ENCODE assay signal across 9 mouse cellular contexts in genomic region chr12:93152618-93153245, GRCm38 (mm10).
DNase-seq lines count a peak whose midpoint lies in the region; ATAC-seq lines count a peak whose summit lies in the region.
"Had no signal": no experiment of that assay in that cellular context is flagged by ENCODE, and none has a peak within 500 bp of the region (broad histone marks: within the 10 kb centered on the region; RNA-seq: fewer than 3 reads in every experiment).

No protein-coding gene starts in this region.

- ATAC-seq in hindbrain, embryonic 16.5 days: no peak
- ATAC-seq in granulocyte monocyte progenitor cell, adult 5-6 weeks (replicated peaks; ENCODE audit: poor library complexity, severe bottlenecking): peak; percentile 82
- ATAC-seq in neural tube, embryonic 13.5 days (ENCODE audit: low read depth): 0 out of 2 replicates have a peak, but pooled peaks have one; percentile 40

- no peaks in the 10 kb centered on the region for H3K27me3 ChIP-seq in hindbrain, embryonic 10.5 days (ENCODE audit: insufficient read depth, poor library complexity, severe bottlenecking)
- no peaks in the 10 kb centered on the region for H3K27me3 ChIP-seq in hindbrain, embryonic 16.5 days (replicated peaks; ENCODE audit: control insufficient read depth, insufficient read depth, low read length)
- no peaks in the 10 kb centered on the region for H3K27me3 ChIP-seq in neural tube, embryonic 13.5 days
- H3K27me3 ChIP-seq: liver, embryonic 15.5 days had no signal

- H3K9me3 ChIP-seq in hindbrain, embryonic 10.5 days: no peaks in the 10 kb centered on the region
- no peaks in the 10 kb centered on the region for H3K9me3 ChIP-seq in hindbrain, embryonic 16.5 days (ENCODE audit: control insufficient read depth, low read length)
- H3K9me3 ChIP-seq in neural tube, embryonic 13.5 days: no peaks in the 10 kb centered on the region
- H3K9me3 ChIP-seq: liver, embryonic 15.5 days had no signal

- H3K4me2 ChIP-seq in hindbrain, embryonic 16.5 days (ENCODE audit: low read length): no peak overlapping the region
- H3K4me2 ChIP-seq in neural tube, embryonic 13.5 days: no peak overlapping the region
- H3K4me2 ChIP-seq: liver, embryonic 15.5 days had no signal

- H3K27ac ChIP-seq in hindbrain, embryonic 10.5 days: no peak overlapping the region
- no peak overlapping the region for H3K27ac ChIP-seq in hindbrain, embryonic 16.5 days (ENCODE audit: low read depth, low read length)
- H3K27ac ChIP-seq in neural tube, embryonic 13.5 days (replicated peaks): no peak overlapping the region
- H3K27ac ChIP-seq: liver, embryonic 15.5 days had no signal

- intact Hi-C loops in left cerebral cortex, postnatal 25 days (cut with DNase I): no loop called here

- 60% methylated on average over 6 of the region's 6 CpGs for WGBS in hindbrain, embryonic 10.5 days
- WGBS in hindbrain, embryonic 16.5 days: 44% methylated on average over 6 of the region's 6 CpGs
- 40% methylated on average over 6 of the region's 6 CpGs for whole genome bisulfite sequencing in neural tube, embryonic 13.5 days

- no peaks in the 10 kb centered on the region for H3K4me1 ChIP-seq in hindbrain, embryonic 10.5 days (replicated peaks)
- H3K4me1 ChIP-seq in hindbrain, embryonic 16.5 days (ENCODE audit: control insufficient read depth, insufficient read depth, low read depth, low read length): no peaks in the 10 kb centered on the region
- H3K4me1 ChIP-seq in neural tube, embryonic 13.5 days (replicated peaks): peaks cover 8% of the 10 kb centered on the region
- H3K4me1 ChIP-seq: liver, embryonic 15.5 days had no signal

- peak; percentile 60 for DNase-seq in hindbrain, embryonic 10.5 days (ENCODE audit: low spot score)
- peak; percentile 49 for DNase-seq in ES-CJ7 (ENCODE audit: low read depth, low spot score)
- DNase-seq in cerebellum, postnatal 10 days: peak; percentile 70 to 74
- peak; percentile 29 to 30 for DNase-seq in left cerebral cortex, postnatal 25 days (ENCODE audit: low spot score in 2 of 2)
- peak; percentile 37 to 38 for DNase-seq in thymus, postnatal 36 days

- H3K36me3 ChIP-seq in hindbrain, embryonic 10.5 days: no peaks in the 10 kb centered on the region
- H3K36me3 ChIP-seq in hindbrain, embryonic 16.5 days (ENCODE audit: control insufficient read depth, insufficient read depth, low read length): no peaks in the 10 kb centered on the region
- no peaks in the 10 kb centered on the region for H3K36me3 ChIP-seq in neural tube, embryonic 13.5 days
- H3K36me3 ChIP-seq: liver, embryonic 15.5 days had no signal

- H3K4me3 ChIP-seq in hindbrain, embryonic 10.5 days: no peak overlapping the region
- no peak overlapping the region for H3K4me3 ChIP-seq in hindbrain, embryonic 16.5 days (ENCODE audit: low read length)
- H3K4me3 ChIP-seq in neural tube, embryonic 13.5 days: no peak overlapping the region
- H3K4me3 ChIP-seq: liver, embryonic 15.5 days had no signal

- no peak overlapping the region for H3K9ac ChIP-seq in hindbrain, embryonic 16.5 days (ENCODE audit: low read depth, low read length)
- no peak overlapping the region for H3K9ac ChIP-seq in neural tube, embryonic 13.5 days
- H3K9ac ChIP-seq: liver, embryonic 15.5 days had no signal
